Mouse (Mus musculus) kidney, embryonic 16.5 days (tissue): Measurements from ENCODE around the gene Camta2. TPM values are rescaled to one million over a fixed set of nuclear protein-coding genes. Genes with fewer than 3 reads are reported as not detected.

Experiments used
- ATAC-seq: fragments of 200-750 bp; cut with Nextera tagmentation; 2 replicates; pipeline ENCODE4 v1.8.0; 2017; ENCODE audit warnings: moderate TSS enrichment; ENCODE audit not compliant: low FRiP score, low TSS enrichment
- H3K27ac ChIP-seq: fragments of 300-500 bp; sonication (generic); 2 replicates; pipeline ENCODE4 v1.5.1; 2014; ENCODE audit warnings: low read length
- H3K27me3 ChIP-seq: fragments of 300-500 bp; sonication (generic); 2 replicates; pipeline ENCODE4 v1.6.1; 2014; ENCODE audit warnings: low read length, control low read depth, mixed read lengths; ENCODE audit not compliant: insufficient read depth
- H3K36me3 ChIP-seq: fragments of 300-500 bp; sonication (generic); 2 replicates; pipeline ENCODE4 v1.6.1; 2014; ENCODE audit warnings: low read length, control low read depth, mixed read lengths; ENCODE audit not compliant: insufficient read depth
- H3K4me1 ChIP-seq: fragments of 300-500 bp; sonication (generic); 2 replicates; pipeline ENCODE4 v1.6.1; 2014; ENCODE audit warnings: low read length, control low read depth, mixed read lengths; ENCODE audit not compliant: insufficient read depth
- H3K4me2 ChIP-seq: fragments of 300-500 bp; sonication (generic); replicated peaks from 2 replicates; pipeline ENCODE4 v1.6.1; 2014; ENCODE audit warnings: low read depth, low read length
- H3K4me3 ChIP-seq: fragments of 300-500 bp; sonication (generic); 2 replicates; pipeline ENCODE4 v1.5.1; 2014; ENCODE audit warnings: mild to moderate bottlenecking, low read length
- H3K9ac ChIP-seq: fragments of 300-500 bp; sonication (generic); replicated peaks from 2 replicates; pipeline ENCODE4 v1.6.1; 2014; ENCODE audit warnings: low read length
- H3K9me3 ChIP-seq: fragments of 300-500 bp; sonication (generic); 2 replicates; pipeline ENCODE4 v1.6.1; 2016; ENCODE audit warnings: low read length, control low read depth
- WGBS: fragments of 180-500 bp; shearing (Covaris S2); extraction: QIAGEN DNeasy Blood & Tissue Kit; methylation state at CpG from one replicate; pipeline ENCODE4 v1.1.7; 2014; 5-methylcytosine and 5-hydroxymethylcytosine counted together
- microRNA-seq: library from miRNA; unstranded; fragments of <30 nt; microRNA quantifications from one replicate; pipeline ENCODE4, GENCODE M21; 2016
- polyA plus RNA-seq: library from polyadenylated mRNA; unstranded; fragments of >200 nt; fragmentation: Nextera tagmentation; extraction: Ambion mirVana; gene quantifications from 2 replicates; pipeline ENCODE4 v1.2.1, GENCODE M21; 2015

Camta2 gene
- polyA plus RNA-seq, 1 experiment from 2014 or later = 12.7 TPM

DNA sequence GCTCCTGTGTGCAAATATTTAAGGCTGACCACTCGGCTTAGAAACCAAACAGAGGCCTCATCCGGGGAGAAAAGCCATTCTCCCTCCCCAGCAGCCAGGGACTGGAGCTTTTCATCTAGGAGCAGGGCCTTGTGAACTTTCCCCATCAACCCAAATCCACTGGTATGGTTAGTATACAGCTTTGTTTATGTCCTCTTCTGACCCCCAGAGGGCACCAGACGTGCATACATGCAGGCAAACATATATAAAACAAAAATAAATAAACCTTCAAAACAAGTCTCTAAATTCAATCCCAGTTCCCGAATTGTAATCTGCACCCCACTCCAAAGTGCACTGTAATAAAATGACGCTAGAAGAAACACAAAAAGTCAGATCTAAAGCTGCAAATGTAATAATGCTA is 58.3 kb downstream of the Camta2 start:
- no peak overlapping the region for H3K4me3 ChIP-seq
- no peaks in the 10 kb centered on the region for H3K9me3 ChIP-seq
- no peaks in the 10 kb centered on the region for H3K4me1 ChIP-seq
- H3K4me2 ChIP-seq = no peak overlapping the region
- no peak overlapping the region for H3K27ac ChIP-seq
- no peak for ATAC-seq
- no peaks in the 10 kb centered on the region for H3K27me3 ChIP-seq
- no peaks in the 10 kb centered on the region for H3K36me3 ChIP-seq
- no peak overlapping the region for H3K9ac ChIP-seq
- WGBS = 52% methylated on average over 5 of the region's 5 CpGs

GRCm38 (mm10) chr11:70628431-70628830 is 59.5 kb downstream of the Camta2 start:
- no peaks in the 10 kb centered on the region for H3K27me3 ChIP-seq
- H3K36me3 ChIP-seq = no peaks in the 10 kb centered on the region
- 70% methylated on average over 2 of the region's 2 CpGs for WGBS
- no peak for ATAC-seq
- H3K4me1 ChIP-seq = no peaks in the 10 kb centered on the region
- H3K4me3 ChIP-seq = no peak overlapping the region
- no peak overlapping the region for H3K27ac ChIP-seq
- H3K9ac ChIP-seq = no peak overlapping the region
- H3K9me3 ChIP-seq = no peaks in the 10 kb centered on the region
- no peak overlapping the region for H3K4me2 ChIP-seq

- Histone ChIP-seq H3K36me3 (no peaks in the 10 kb centered on the region), H3K4me3 (no peak overlapping the region), H3K9me3 (no peaks in the 10 kb centered on the region), H3K4me2 (no peak overlapping the region), H3K27ac (no peak overlapping the region), H3K9ac (no peak overlapping the region), H3K27me3 (no peaks in the 10 kb centered on the region), H3K4me1 (peaks cover 5% of the 10 kb centered on the region; the same call in 1 of the 2 replicates)
- 48% methylated on average over 4 of the region's 4 CpGs for WGBS
- ATAC-seq = no peak
These were observed 61.0 kb downstream of the Camta2 start for GRCm38 (mm10) chr11:70626877-70627276.

- H3K36me3 ChIP-seq = no peaks in the 10 kb centered on the region
- H3K4me1 ChIP-seq = peaks cover 7% of the 10 kb centered on the region; the same call in 1 of the 2 replicates
- WGBS = 49% methylated on average over 4 of the region's 4 CpGs
- H3K4me3 ChIP-seq = no peak overlapping the region
- ATAC-seq = no peak
- no peak overlapping the region for H3K4me2 ChIP-seq
- H3K27me3 ChIP-seq = no peaks in the 10 kb centered on the region
- no peak overlapping the region for H3K27ac ChIP-seq
- no peak overlapping the region for H3K9ac ChIP-seq
- H3K9me3 ChIP-seq = no peaks in the 10 kb centered on the region
These were observed 62.4 kb downstream of the Camta2 start for GRCm38 (mm10) chr11:70625473-70625872.

GRCm38 (mm10) chr11:70623053-70623742 is 64.7 kb downstream of the Camta2 start:
- Histone ChIP-seq H3K36me3 (no peaks in the 10 kb centered on the region), H3K4me2 (no peak overlapping the region), H3K4me1 (peaks cover 7% of the 10 kb centered on the region; the same call in 1 of the 2 replicates), H3K9me3 (no peaks in the 10 kb centered on the region), H3K9ac (no peak overlapping the region), H3K27ac (no peak overlapping the region), H3K4me3 (no peak overlapping the region), H3K27me3 (no peaks in the 10 kb centered on the region)
- ATAC-seq = no peak
- 86% methylated on average over 10 of the region's 10 CpGs for WGBS

DNA sequence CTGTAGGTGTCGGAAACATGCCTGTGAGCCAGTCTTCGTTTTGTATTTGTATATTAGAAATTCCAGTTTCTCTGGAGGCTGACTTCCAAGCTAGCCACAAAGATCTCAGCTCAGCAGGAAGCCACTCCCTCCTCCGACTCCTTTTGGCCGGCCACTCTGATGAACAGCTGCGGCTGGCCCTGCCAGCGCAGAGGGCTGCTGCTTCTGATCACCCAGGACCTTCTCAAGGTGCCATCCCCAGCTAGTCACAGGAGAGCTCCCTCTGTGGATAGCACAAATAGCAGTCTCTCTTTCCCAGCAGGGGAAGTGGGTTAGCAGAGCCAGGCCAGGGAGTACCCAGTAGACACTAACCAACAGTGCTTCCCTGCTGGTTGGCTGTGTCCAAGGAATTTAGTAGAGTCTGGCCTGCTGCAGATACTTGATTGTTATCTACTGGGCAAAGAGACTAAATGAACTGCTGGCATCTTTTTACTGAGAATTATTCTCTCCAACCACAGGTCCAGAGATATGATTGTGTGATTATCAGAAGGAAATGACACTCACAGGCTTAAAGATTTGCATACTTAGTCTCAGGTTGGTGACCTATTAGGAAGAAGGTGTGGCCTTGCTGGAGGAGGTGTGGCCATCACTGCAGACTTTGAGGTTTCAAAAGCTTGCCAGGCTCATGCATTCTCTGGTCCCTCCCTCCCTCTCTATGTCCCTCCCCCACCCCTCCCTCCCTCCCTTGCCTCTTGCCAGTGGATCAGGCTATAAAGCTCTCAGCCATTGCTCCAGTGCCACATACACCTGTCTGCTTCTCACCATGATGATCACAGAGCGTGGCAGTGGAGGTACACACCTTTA is 65.7 kb downstream of the Camta2 start:
- Histone ChIP-seq H3K27me3 (no peaks in the 10 kb centered on the region), H3K36me3 (no peaks in the 10 kb centered on the region), H3K4me2 (no peak overlapping the region), H3K4me3 (no peak overlapping the region), H3K9me3 (no peaks in the 10 kb centered on the region), H3K9ac (no peak overlapping the region), H3K4me1 (peaks cover 7% of the 10 kb centered on the region; the same call in 1 of the 2 replicates), H3K27ac (no peak overlapping the region)
- no peak for ATAC-seq
- 39% methylated on average over 7 of the region's 7 CpGs for WGBS

Small RNAs within 50 kb of the gene (microRNA-seq; reads per million reads assigned to microRNA genes)
- gene Mir6925 = not detected

Other genes starting within 250 kb of the Camta2 start
- 43.9 and 46.3 TPM in 2 replicates for gene Med11, start 236.2 kb downstream of the Camta2 start, polyA plus RNA-seq
- 1.4 and 1.5 TPM in 2 replicates for gene Zmynd15, start 228.7 kb downstream of the Camta2 start, polyA plus RNA-seq
- 9.1 and 9.7 TPM in 2 replicates for gene Cxcl16, start 228.1 kb downstream of the Camta2 start, polyA plus RNA-seq
- gene Tm4sf5, start 182.9 kb downstream of the Camta2 start, polyA plus RNA-seq = 0.69 and 0.80 TPM in 2 replicates
- 0.37 and 0.50 TPM in 2 replicates for gene Vmo1, start 173.5 kb downstream of the Camta2 start, polyA plus RNA-seq
- 0.51 and 0.62 TPM in 2 replicates for gene Gltpd2, start 168.9 kb downstream of the Camta2 start, polyA plus RNA-seq
- 789 and 872 TPM in 2 replicates for gene Psmb6, start 162.7 kb downstream of the Camta2 start, polyA plus RNA-seq
- not detected in 2 replicates for gene Gm40193, start 155.2 kb downstream of the Camta2 start, polyA plus RNA-seq
- 8.5 and 8.8 TPM in 2 replicates for gene Pld2, start 148.0 kb downstream of the Camta2 start, polyA plus RNA-seq
- gene Mink1, start 125.2 kb downstream of the Camta2 start, polyA plus RNA-seq = 15.9 and 17.4 TPM in 2 replicates
- not detected in 2 replicates for gene 4930544D05Rik, start 72.3 kb downstream of the Camta2 start, polyA plus RNA-seq
- gene Chrne, start 68.9 kb downstream of the Camta2 start, polyA plus RNA-seq = 0.19 TPM in 1 of 2 replicates, not detected in the other
- 0.11 and 0.21 TPM in 2 replicates for gene Gp1ba, start 49.0 kb downstream of the Camta2 start, polyA plus RNA-seq
- 130 and 137 TPM in 2 replicates for gene Rnf167, start 40.9 kb downstream of the Camta2 start, polyA plus RNA-seq
- gene Slc25a11, start 40.6 kb downstream of the Camta2 start, polyA plus RNA-seq = 229 and 235 TPM in 2 replicates
- gene Pfn1, start 33.5 kb downstream of the Camta2 start, polyA plus RNA-seq = 1,671 and 1,948 TPM in 2 replicates
- 23.1 and 28.0 TPM in 2 replicates for gene Eno3, start 30.9 kb downstream of the Camta2 start, polyA plus RNA-seq
- 206 and 209 TPM in 2 replicates for gene Spag7, start 18.7 kb downstream of the Camta2 start, polyA plus RNA-seq
- gene Inca1, start 12.1 kb upstream of the Camta2 start, polyA plus RNA-seq = 1.3 and 1.6 TPM in 2 replicates
- 2.5 and 3.5 TPM in 2 replicates for gene Kif1c, start 12.4 kb upstream of the Camta2 start, polyA plus RNA-seq
- gene Zfp3, start 76.1 kb upstream of the Camta2 start, polyA plus RNA-seq = 8.6 and 8.7 TPM in 2 replicates
- gene Scimp, start 124.5 kb upstream of the Camta2 start, polyA plus RNA-seq = 0.20 and 0.22 TPM in 2 replicates
- gene Rabep1, start 156.7 kb upstream of the Camta2 start, polyA plus RNA-seq = 29.5 and 31.6 TPM in 2 replicates